Mouse (Mus musculus) lung, postnatal 0 days (tissue): ENCODE data around the gene Focad. TPM values are rescaled to one million over a fixed set of nuclear protein-coding genes. Genes with fewer than 3 reads are reported as not detected.
A peak's percentile ranks its signal among the peaks of the same experiment; 100 is the strongest.

ENCODE experiments used
- ATAC-seq: fragments of 200-750 bp; cut with Nextera tagmentation; 2 replicates; pipeline ENCODE4 v1.8.0; 2017; ENCODE audit warnings: moderate library complexity
- DNase-seq: peaks from one replicate; pipeline ENCODE4 v3.0.0-alpha.2; 2016; ENCODE audit warnings: low spot score
- H3K27ac ChIP-seq: fragments of 300-500 bp; sonication (generic); 2 replicates; pipeline ENCODE4 v1.5.1; 2014; ENCODE audit warnings: antibody characterized with exemption, mild to moderate bottlenecking, low read length, mixed read lengths
- H3K27me3 ChIP-seq: fragments of 300-500 bp; sonication (generic); replicated peaks from 2 replicates; pipeline ENCODE4 v1.6.1; 2014; ENCODE audit warnings: low read length, mixed read lengths; ENCODE audit not compliant: insufficient read depth
- H3K36me3 ChIP-seq: fragments of 300-500 bp; sonication (generic); 2 replicates; pipeline ENCODE4 v1.6.1; 2014; ENCODE audit warnings: low read length, mixed read lengths; ENCODE audit not compliant: insufficient read depth
- H3K4me1 ChIP-seq: fragments of 300-500 bp; sonication (generic); 2 replicates; pipeline ENCODE4 v1.6.1; 2014; ENCODE audit warnings: antibody characterized with exemption, low read depth, low read length, mixed read lengths; ENCODE audit not compliant: insufficient read depth
- H3K4me2 ChIP-seq: fragments of 300-500 bp; sonication (generic); replicated peaks from 2 replicates; pipeline ENCODE4 v1.6.1; 2014; ENCODE audit warnings: low read depth, mild to moderate bottlenecking, low read length, moderate library complexity, mixed read lengths
- H3K4me3 ChIP-seq: fragments of 300-500 bp; sonication (generic); 2 replicates; pipeline ENCODE4 v1.5.1; 2014; ENCODE audit warnings: low read depth, low read length
- H3K9ac ChIP-seq: fragments of 300-500 bp; sonication (generic); replicated peaks from 2 replicates; pipeline ENCODE4 v1.6.1; 2014; ENCODE audit warnings: low read depth, mild to moderate bottlenecking
- H3K9me3 ChIP-seq: fragments of 300-500 bp; sonication (generic); 2 replicates; pipeline ENCODE4 v1.6.1; 2016; ENCODE audit warnings: low read length, mixed read lengths
- CTCF ChIP-seq: IDR thresholded peaks from 2 replicates; pipeline ENCODE4 v1.5.1; 2016; ENCODE audit warnings: antibody characterized with exemption, mild to moderate bottlenecking
- EP300 ChIP-seq: IDR thresholded peaks from 2 replicates; pipeline ENCODE4 v1.6.1; 2016; ENCODE audit warnings: antibody characterized with exemption, mild to moderate bottlenecking, control low read depth
- WGBS: fragments of 180-500 bp; shearing (Covaris S2); extraction: QIAGEN DNeasy Blood & Tissue Kit; methylation state at CpG from one replicate; pipeline ENCODE4 v1.1.7; 2014; 5-methylcytosine and 5-hydroxymethylcytosine counted together
- polyA plus RNA-seq: library from polyadenylated mRNA; unstranded; fragments of >200 nt; fragmentation: Nextera tagmentation; extraction: Ambion mirVana; gene quantifications from 2 replicates; pipeline ENCODE4 v1.2.1, GENCODE M21; 2015

Focad gene
- polyA plus RNA-seq, 1 experiment from 2014 or later: 6.3 TPM

DNA sequence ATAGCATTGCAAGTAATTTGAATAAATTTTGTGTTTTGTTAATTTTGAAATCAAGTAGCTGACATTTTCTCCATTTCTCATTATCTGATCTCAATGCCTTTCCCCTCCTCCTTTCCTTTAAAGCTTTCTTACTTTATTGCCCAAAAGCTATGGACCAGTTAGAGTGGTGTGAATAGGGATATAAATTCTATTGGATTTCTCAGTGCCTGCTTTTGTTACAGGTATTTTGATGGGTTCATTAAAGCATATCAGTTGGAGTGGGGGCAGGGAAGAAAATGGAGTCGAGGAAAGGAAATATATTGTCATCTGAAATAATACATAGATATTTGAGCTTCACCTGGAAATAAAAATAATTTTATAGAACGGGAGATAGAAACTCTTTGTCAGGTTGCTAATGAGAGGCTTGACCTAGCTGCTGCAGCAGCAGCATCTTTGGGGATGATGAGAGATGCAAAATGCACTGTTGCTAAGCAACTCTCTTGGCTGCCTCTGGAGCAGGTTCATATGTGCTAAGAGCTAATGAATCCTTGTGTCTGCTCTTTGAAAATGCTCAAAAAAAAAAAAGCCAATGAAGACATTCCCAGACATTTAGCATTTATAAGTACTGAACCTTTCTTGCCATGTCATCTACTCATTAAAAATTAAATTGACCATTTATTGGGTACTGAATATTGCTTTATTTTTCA is 116.9 kb downstream of the Focad start:
- H3K9me3 ChIP-seq: no peaks in the 10 kb centered on the region
- no peaks in the 10 kb centered on the region for H3K36me3 ChIP-seq
- no peaks in the 10 kb centered on the region for H3K27me3 ChIP-seq
- no peak overlapping the region for H3K9ac ChIP-seq
- TF ChIP-seq EP300 (no peak), CTCF (no peak)
- DNase-seq (no peak), ATAC-seq (no peak)
- H3K27ac ChIP-seq: no peak overlapping the region
- no peaks in the 10 kb centered on the region; the same call in 1 of the 2 replicates for H3K4me1 ChIP-seq
- WGBS: 85% methylated on average over 2 of the region's 2 CpGs
- H3K4me2 ChIP-seq: no peak overlapping the region
- no peak overlapping the region for H3K4me3 ChIP-seq

DNA sequence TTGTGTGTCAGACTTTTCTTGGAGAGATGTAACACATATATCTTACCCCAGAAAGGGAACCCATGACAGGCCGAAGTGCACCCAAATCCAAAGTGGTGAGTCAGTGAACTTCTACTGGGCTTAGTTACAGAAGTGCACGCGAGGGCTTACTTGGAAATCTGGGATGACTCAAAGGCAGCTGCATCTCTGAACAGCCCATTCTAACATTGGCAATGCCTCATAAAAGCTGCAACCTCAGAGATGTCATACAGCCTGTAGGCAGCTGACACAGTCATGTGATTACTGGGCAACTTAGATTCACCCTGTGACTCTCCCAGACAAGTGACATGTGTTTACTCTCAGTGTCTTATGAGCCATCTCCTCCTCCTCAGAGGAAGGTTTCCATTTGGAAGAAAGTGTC is 119.5 kb downstream of the Focad start:
- no peak overlapping the region for H3K27ac ChIP-seq
- H3K4me3 ChIP-seq: no peak overlapping the region
- no peaks in the 10 kb centered on the region for H3K27me3 ChIP-seq
- WGBS: 51% methylated on average over 3 of the region's 3 CpGs
- no peaks in the 10 kb centered on the region for H3K9me3 ChIP-seq
- H3K36me3 ChIP-seq: no peaks in the 10 kb centered on the region
- TF ChIP-seq EP300 (0 out of 2 replicates have a peak, but pooled peaks have one; percentile 45), CTCF (no peak)
- ATAC-seq (peak; percentile 94), DNase-seq (peak; percentile 79)
- H3K4me1 ChIP-seq: no peaks in the 10 kb centered on the region
- H3K9ac ChIP-seq: no peak overlapping the region
- no peak overlapping the region for H3K4me2 ChIP-seq

DNA sequence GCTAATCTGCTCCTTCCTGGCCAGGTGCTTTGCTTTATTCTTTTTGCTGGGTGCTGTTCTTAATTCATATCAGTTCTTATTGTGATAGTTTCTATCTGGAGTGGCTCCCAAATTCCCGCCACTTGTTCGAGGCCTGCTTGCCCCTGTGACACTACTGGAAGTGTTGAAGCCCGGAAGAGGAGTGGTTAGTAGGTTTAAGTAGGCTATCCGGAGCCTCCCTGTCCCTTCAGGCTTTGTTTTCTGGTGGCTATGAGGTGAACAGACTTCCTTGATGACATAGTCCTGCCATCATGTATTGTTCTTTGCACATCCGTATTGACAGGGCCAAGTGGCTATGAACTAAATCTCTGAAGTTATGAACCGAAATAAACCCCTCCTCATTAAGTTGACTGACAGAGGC is 123.9 kb downstream of the Focad start:
- Histone ChIP-seq H3K4me1 (no peaks in the 10 kb centered on the region), H3K9ac (no peak overlapping the region), H3K4me2 (no peak overlapping the region), H3K36me3 (no peaks in the 10 kb centered on the region), H3K27me3 (no peaks in the 10 kb centered on the region), H3K9me3 (no peaks in the 10 kb centered on the region), H3K27ac (no peak overlapping the region), H3K4me3 (no peak overlapping the region)
- DNase-seq (peak; percentile 28), ATAC-seq (peak; percentile 38)
- 66% methylated on average over 6 of the region's 6 CpGs for WGBS
- TF ChIP-seq CTCF: no peak
- TF ChIP-seq EP300: no peak

DNA sequence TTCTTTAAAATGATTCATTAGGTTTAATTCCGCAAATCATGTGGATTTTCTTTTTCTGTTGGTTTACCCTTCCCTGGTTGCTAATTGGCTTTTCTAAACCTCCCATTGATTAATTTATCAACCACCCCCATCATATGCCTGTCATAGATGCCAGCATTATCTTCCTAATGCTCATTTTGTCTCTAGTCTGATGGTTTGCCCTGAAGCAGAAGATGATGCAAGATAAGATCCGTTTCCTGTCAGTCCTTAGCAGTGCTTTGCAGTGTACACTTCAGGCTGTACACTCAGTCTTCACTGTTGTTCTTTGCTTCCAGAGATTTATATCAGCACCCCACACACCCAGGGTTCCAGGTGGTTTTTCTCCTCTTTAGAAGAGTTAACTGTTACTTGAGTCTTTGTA is 124.4 kb downstream of the Focad start:
- no peaks in the 10 kb centered on the region for H3K36me3 ChIP-seq
- 72% methylated on average over 2 of the region's 2 CpGs for WGBS

DNA sequence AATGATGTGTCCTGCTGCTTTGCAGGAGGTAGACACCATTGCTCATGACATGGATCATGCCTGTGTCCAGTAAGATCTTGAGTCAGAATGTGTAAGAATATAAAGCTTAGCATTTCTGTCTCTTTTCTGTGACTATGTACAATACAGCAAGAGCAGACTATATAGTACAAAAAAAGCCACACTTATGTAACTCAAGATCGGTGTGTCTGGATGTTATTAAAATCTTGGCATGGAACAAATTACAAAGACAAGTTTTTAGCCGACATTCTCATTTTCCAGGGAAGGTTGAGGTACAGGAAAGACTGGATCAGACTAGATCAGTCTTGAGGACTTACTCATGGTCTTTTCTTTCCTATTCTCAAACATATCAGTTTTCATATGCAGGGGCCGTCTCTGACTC is 136.9 kb downstream of the Focad start:
- DNase-seq (no peak), ATAC-seq (no peak)
- H3K4me1 ChIP-seq: no peaks in the 10 kb centered on the region
- H3K27me3 ChIP-seq: no peaks in the 10 kb centered on the region
- no peak overlapping the region for H3K9ac ChIP-seq
- H3K27ac ChIP-seq: no peak overlapping the region
- WGBS: 94% methylated on average over 3 of the region's 3 CpGs
- H3K4me3 ChIP-seq: no peak overlapping the region
- TF ChIP-seq EP300: no peak
- TF ChIP-seq CTCF: no peak
- no peak overlapping the region for H3K4me2 ChIP-seq
- H3K36me3 ChIP-seq: no peaks in the 10 kb centered on the region
- H3K9me3 ChIP-seq: no peaks in the 10 kb centered on the region

More for the DNA sequence above, 124.4 kb downstream of the Focad start:
- no peak for TF ChIP-seq CTCF
- TF ChIP-seq EP300: no peak
- DNase-seq (no peak), ATAC-seq (no peak; the same call in 1 of the 2 replicates)
- H3K4me1 ChIP-seq: no peaks in the 10 kb centered on the region
- H3K9ac ChIP-seq: no peak overlapping the region
- no peak overlapping the region for H3K27ac ChIP-seq
- no peak overlapping the region for H3K4me2 ChIP-seq
- no peak overlapping the region for H3K4me3 ChIP-seq
- no peaks in the 10 kb centered on the region for H3K27me3 ChIP-seq
- no peaks in the 10 kb centered on the region for H3K9me3 ChIP-seq

DNA sequence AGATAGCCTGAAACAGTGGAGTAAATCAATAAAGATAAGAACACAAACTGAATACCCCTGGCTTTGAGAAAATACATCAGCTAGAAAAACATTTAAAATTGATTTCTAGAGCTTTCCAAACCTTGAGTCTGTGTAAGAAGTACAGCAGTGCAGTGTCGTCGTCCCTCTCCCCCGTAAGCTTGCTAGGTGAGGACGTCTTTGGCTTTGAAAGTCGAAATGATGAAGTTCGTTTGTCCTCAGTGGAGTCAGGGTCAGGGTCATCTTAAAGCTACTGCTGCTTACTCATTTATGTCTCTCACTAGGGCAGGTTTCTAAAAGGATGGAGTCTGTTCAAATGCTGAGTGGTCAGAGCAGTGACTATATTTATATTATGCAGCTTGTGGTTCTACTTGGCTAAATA is 141.5 kb downstream of the Focad start:
- Histone ChIP-seq H3K36me3 (no peaks in the 10 kb centered on the region), H3K4me1 (no peaks in the 10 kb centered on the region), H3K4me3 (no peak overlapping the region), H3K9me3 (no peaks in the 10 kb centered on the region), H3K9ac (no peak overlapping the region), H3K27me3 (no peaks in the 10 kb centered on the region), H3K4me2 (no peak overlapping the region), H3K27ac (no peak overlapping the region)
- TF ChIP-seq CTCF: no peak
- TF ChIP-seq EP300: no peak
- DNase-seq (no peak), ATAC-seq (no peak)
- 61% methylated on average over 6 of the region's 6 CpGs for WGBS
